Mouse (Mus musculus) E14TG2a.4 (cell line): ENCODE results near the gene Slc22a20.

Experiments
- CTCF ChIP-seq: conservative IDR thresholded peaks from 2 replicates; pipeline ENCODE4 v1.5.1; 2014; ENCODE audit warnings: low read length
- NANOG ChIP-seq: IDR thresholded peaks from 2 replicates; pipeline ENCODE4 v1.6.1; 2014; ENCODE audit warnings: borderline replicate concordance, low read length, mixed read lengths

GRCm38 (mm10) chr19:6020276-6020675, 34.3 kb upstream of the Slc22a20 start:
- no peak for TF ChIP-seq CTCF
- no peak for TF ChIP-seq NANOG
